In genomic region chr10:25118674-25119670, GRCm38 (mm10) we compare ENCODE assay signal across 8 mouse cellular contexts.
DNase-seq lines count a peak whose midpoint lies in the region; ATAC-seq and TF ChIP-seq lines count a peak whose summit lies in the region.

No protein-coding gene starts in this region.

- WGBS in intestine, embryonic 14.5 days = 37% methylated on average over 17 of the region's 17 CpGs

- H3K9ac ChIP-seq in intestine, embryonic 14.5 days (ENCODE audit: low read length) = no peak overlapping the region

- peak overlapping the region; percentile 11; the same call in 1 of the 2 replicates for H3K4me2 ChIP-seq in intestine, embryonic 14.5 days (ENCODE audit: low read length)

- TF ChIP-seq CTCF in G1E (IDR thresholded peaks at IDR 0.05; ENCODE audit: low read depth, low read length) = 0 out of 2 replicates have a peak, but pooled peaks have one; percentile 24

- H3K4me1 ChIP-seq in G1E (ENCODE audit: insufficient read depth, low read depth, low read length) = peaks cover 63% of the 10 kb centered on the region
- no peaks in the 10 kb centered on the region for H3K4me1 ChIP-seq in intestine, embryonic 14.5 days (replicated peaks; ENCODE audit: control insufficient read depth, insufficient read depth, low read length)

- no peaks in the 10 kb centered on the region for H3K36me3 ChIP-seq in G1E (replicated peaks)
- no peaks in the 10 kb centered on the region for H3K36me3 ChIP-seq in intestine, embryonic 14.5 days (ENCODE audit: control insufficient read depth, insufficient read depth, low read length)

- no peaks in the 10 kb centered on the region for H3K27me3 ChIP-seq in G1E (ENCODE audit: insufficient read depth, low read length)
- no peaks in the 10 kb centered on the region for H3K27me3 ChIP-seq in intestine, embryonic 14.5 days (replicated peaks; ENCODE audit: control insufficient read depth, insufficient read depth, low read length)

- DNase-seq in adrenal gland, postnatal 14 days = peak; percentile 21
- DNase-seq in adrenal gland, adult 8-10 months = no peak
- peak; percentile 81 for DNase-seq in G1E (ENCODE audit: low spot score)
- DNase-seq in intestine, embryonic 14.5 days (ENCODE audit: low spot score) = no peak
- DNase-seq in naive thymus-derived CD4-positive, alpha-beta T cell, adult 2 months (ENCODE audit: low read depth) = peak; percentile 40
- DNase-seq in cerebellum, adult 8-10 months = no peak
- DNase-seq in layer of hippocampus, postnatal 10 days (ENCODE audit: low spot score in 2 of 2) = no peak
- DNase-seq in adrenal gland, postnatal 4 days (ENCODE audit: low spot score in 2 of 2) = no peak

- H3K9me3 ChIP-seq in G1E (replicated peaks) = no peaks in the 10 kb centered on the region
- no peaks in the 10 kb centered on the region for H3K9me3 ChIP-seq in intestine, embryonic 14.5 days (ENCODE audit: control insufficient read depth, low read length)

- H3K4me3 ChIP-seq in G1E (ENCODE audit: low read depth, low read length) = peak overlapping the region; percentile 46; the same call in 1 of the 2 replicates
- no peak overlapping the region for H3K4me3 ChIP-seq in intestine, embryonic 14.5 days (ENCODE audit: low read depth, low read length)

- H3K27ac ChIP-seq in intestine, embryonic 14.5 days (ENCODE audit: low read depth) = peak overlapping the region; percentile 64

- peak; percentile 95 for ATAC-seq in G1E (ENCODE audit: extremely low read depth, insufficient number of reproducible peaks, low FRiP score, poor library complexity, severe bottlenecking)
- peak; percentile 88 for ATAC-seq in intestine, embryonic 14.5 days (replicated peaks; ENCODE audit: low FRiP score, low TSS enrichment, low read depth)

Comparison
In these comparisons a context has a peak if more than half of its experiments do, and no peak if none do; other contexts are left out.
1. DNase-seq: peak in adrenal gland, postnatal 14 days (single experiment), G1E (single experiment) and naive thymus-derived CD4-positive, alpha-beta T cell, adult 2 months (single experiment); none in adrenal gland, adult 8-10 months (single experiment), intestine, embryonic 14.5 days (single experiment), cerebellum, adult 8-10 months (single experiment), layer of hippocampus, postnatal 10 days (0 of 2) and adrenal gland, postnatal 4 days (0 of 2).